Mouse (Mus musculus) layer of hippocampus, adult 11-12 months (tissue): ENCODE measurements around the gene Map3k6.
A peak's percentile ranks its signal among the peaks of the same experiment; 100 is the strongest.

ENCODE experiments used
- DNase-seq: peaks from one replicate; pipeline ENCODE4 v3.0.0; 2022; ENCODE audit warnings: low spot score

Map3k6 gene

DNA sequence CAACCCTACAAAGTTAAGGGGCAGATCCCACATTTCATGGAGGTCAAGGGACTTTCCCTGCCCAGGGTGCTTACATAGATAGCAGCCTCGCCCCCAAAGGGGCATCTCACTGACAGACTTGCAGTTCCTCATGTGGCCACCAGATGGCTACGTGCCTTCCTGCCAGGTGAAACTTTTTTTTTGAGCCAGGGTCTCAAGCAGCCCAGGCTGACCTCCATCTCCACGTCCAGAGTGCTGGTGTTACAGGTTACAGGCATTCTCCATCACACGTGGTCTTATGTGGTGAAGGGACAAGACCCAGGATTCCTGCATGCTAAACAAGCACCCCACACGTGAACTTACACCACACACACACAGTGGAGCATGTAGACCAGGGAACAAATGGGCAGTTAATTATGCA lies 23.0 kb upstream of the Map3k6 start:
- peak; percentile 62 for DNase-seq

- no peak for DNase-seq
These were observed 21.9 kb upstream of the Map3k6 start for GRCm38 (mm10) chr4:133218745-133219144.

- DNase-seq, result no peak
These were observed 20.0 kb upstream of the Map3k6 start for GRCm38 (mm10) chr4:133220656-133221055.

DNA sequence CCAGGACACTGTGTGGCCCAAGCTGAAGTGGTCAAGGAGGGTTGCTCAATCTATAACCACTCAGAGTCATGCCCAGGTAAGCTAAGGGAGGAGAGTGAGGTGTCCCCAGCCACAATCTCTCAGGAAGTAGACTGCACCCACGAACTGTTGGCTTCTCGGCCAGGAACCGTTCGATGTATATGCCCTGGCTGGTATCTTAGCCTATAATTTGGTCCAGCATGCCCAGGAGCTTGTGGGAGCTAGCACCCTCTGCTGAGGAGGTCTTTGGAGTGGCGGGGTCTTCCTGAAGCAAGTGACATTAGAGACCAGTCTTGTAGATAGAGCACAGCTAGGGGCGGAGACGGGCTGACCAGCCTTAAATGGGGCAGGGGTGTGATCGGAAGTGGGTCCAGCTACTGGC lies 18.9 kb upstream of the Map3k6 start:
- no peak for DNase-seq

GRCm38 (mm10) chr4:133223875-133224274 lies 16.7 kb upstream of the Map3k6 start:
- DNase-seq, result no peak

- DNase-seq, result no peak
These were observed 14.5 kb upstream of the Map3k6 start for GRCm38 (mm10) chr4:133226073-133226472.

- DNase-seq, result no peak
These were observed 13.0 kb upstream of the Map3k6 start for GRCm38 (mm10) chr4:133227636-133228035.

DNA sequence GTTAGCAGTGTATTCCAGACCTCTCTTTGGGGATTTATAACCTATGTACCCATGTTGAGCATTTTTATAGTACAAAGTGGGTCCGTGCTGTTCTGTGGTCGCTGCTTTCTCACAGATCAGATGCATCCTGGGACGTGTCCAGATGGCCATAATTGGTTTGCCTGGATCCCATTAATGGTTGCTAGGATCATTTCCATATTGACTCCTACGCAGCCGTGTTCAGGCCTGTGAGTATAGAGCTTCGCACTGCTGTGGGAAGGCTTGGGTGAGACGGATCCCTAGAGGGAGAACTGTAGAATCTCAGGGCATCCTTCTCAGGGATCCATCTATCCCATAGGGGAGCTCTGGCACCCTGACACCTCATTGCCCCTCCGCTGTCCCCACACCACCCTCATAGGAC lies 11.0 kb upstream of the Map3k6 start:
- peak; percentile 51 for DNase-seq

GRCm38 (mm10) chr4:133233285-133233976 lies 7.2 kb upstream of the Map3k6 start:
- no peak for DNase-seq

GRCm38 (mm10) chr4:133234771-133235170 lies 5.8 kb upstream of the Map3k6 start:
- no peak for DNase-seq

GRCm38 (mm10) chr4:133235415-133235814 lies 5.2 kb upstream of the Map3k6 start:
- DNase-seq, result no peak

DNA sequence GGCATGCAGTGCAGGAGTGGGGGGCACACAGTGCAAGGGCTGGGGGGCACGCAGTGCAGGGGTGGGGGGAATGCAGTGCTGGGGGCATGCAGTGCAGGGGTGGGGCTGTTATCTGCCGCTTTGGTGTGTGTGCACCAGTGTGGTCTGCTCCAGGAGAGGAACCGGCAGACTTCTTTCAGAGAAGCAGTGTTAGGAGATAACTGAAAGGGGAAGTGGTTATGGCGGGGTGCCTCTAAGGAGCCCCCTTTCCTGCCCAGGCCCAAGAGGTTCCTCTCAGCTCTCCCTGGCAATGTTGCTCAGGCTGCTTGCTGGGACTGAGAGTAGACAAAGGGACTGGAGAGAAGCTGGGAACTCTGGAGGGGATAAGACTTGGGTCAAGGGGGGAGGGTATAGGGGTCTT lies 2.7 kb upstream of the Map3k6 start:
- DNase-seq, result no peak

- peak; percentile 88 for DNase-seq
These were observed 603 bp downstream of the Map3k6 start for GRCm38 (mm10) chr4:133240934-133241908.

- no peak for DNase-seq
These were observed 1.3 kb downstream of the Map3k6 start for GRCm38 (mm10) chr4:133241910-133242309.

- DNase-seq, result no peak
These were observed 2.1 kb downstream of the Map3k6 start for GRCm38 (mm10) chr4:133242710-133243109.

DNA sequence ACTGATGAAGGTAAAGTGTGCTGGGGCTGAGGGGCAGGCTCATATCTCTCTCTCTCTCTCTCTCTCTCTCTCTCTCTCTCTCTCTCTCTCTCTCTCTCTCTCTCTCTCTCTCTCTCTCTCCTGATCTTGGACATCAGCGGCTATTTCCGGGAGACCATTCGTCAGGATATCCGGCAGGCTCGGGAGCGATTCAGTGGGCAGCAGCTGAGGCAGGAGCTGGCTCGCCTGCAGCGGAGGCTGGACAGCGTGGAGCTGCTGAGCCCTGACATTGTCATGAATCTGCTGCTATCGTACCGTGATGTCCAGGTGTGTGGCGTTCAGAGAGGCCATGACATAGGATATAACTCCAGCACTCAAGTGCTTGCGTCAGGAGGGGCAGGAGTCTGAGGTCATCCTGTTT lies 2.9 kb downstream of the Map3k6 start:
- no peak for DNase-seq

- no peak for DNase-seq
These were observed 3.7 kb downstream of the Map3k6 start for GRCm38 (mm10) chr4:133244289-133244688.

- no peak for DNase-seq
These were observed 6.5 kb downstream of the Map3k6 start for GRCm38 (mm10) chr4:133247072-133247471.

- DNase-seq, result no peak
These were observed 7.3 kb downstream of the Map3k6 start for GRCm38 (mm10) chr4:133247806-133248449.

- DNase-seq, result peak; percentile 79
These were observed 10.0 kb downstream of the Map3k6 start for GRCm38 (mm10) chr4:133250609-133251008.

- no peak for DNase-seq
These were observed 10.6 kb downstream of the Map3k6 start for GRCm38 (mm10) chr4:133251214-133251613.

DNA sequence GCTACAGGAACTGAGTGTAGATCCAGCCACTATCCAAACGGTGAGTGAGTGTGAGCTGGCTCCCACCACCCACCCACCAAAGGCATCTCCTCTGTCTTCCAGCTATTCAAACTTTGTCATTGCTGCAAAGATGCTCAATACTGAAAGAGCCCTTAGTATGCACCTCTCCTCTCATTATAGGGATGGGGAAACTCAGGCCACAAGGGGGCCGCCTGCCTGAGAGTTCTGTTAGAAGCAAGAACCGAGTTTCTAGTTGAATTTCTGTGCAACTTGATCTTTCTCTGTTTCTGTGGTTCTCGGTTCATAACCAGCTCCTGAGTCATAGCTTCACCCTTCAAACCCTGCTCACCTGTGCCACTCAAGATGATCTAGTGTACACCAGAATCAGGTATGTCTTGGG lies 11.5 kb downstream of the Map3k6 start:
- DNase-seq, result no peak

- no peak for DNase-seq
These were observed 12.8 kb downstream of the Map3k6 start for GRCm38 (mm10) chr4:133253412-133253811.
